Mouse (Mus musculus): ENCODE results near the gene Smg6.

Gene Smg6

GRCm38 (mm10) chr11:75118141-75118540 lies 192.5 kb downstream of the Smg6 start:
- DNase-seq (ENCODE audit: low spot score), result no peak

- DNase-seq (ENCODE audit: low spot score), result no peak
Observed at GRCm38 (mm10) chr11:75119298-75119697, 193.7 kb downstream of the Smg6 start.

GRCm38 (mm10) chr11:75119841-75120240 lies 194.2 kb downstream of the Smg6 start:
- no peak for DNase-seq (ENCODE audit: low spot score)

GRCm38 (mm10) chr11:75121348-75121747 lies 195.7 kb downstream of the Smg6 start:
- DNase-seq (ENCODE audit: low spot score), result no peak

- no peak for DNase-seq (ENCODE audit: low spot score)
Observed at GRCm38 (mm10) chr11:75124406-75124805, 198.8 kb downstream of the Smg6 start.

GRCm38 (mm10) chr11:75126384-75126783 lies 200.8 kb downstream of the Smg6 start:
- no peak for DNase-seq (ENCODE audit: low spot score)

- DNase-seq (ENCODE audit: low spot score), result no peak
Observed at GRCm38 (mm10) chr11:75129481-75129880, 203.9 kb downstream of the Smg6 start.

GRCm38 (mm10) chr11:75131300-75131699 lies 205.7 kb downstream of the Smg6 start:
- DNase-seq (ENCODE audit: low spot score), result no peak

GRCm38 (mm10) chr11:75132278-75132677 lies 206.7 kb downstream of the Smg6 start:
- no peak for DNase-seq (ENCODE audit: low spot score)

GRCm38 (mm10) chr11:75133391-75133790 lies 207.8 kb downstream of the Smg6 start:
- no peak for DNase-seq (ENCODE audit: low spot score)

- DNase-seq (ENCODE audit: low spot score), result no peak
Observed at GRCm38 (mm10) chr11:75133951-75134350, 208.3 kb downstream of the Smg6 start.

GRCm38 (mm10) chr11:75134485-75135068 lies 209.0 kb downstream of the Smg6 start:
- DNase-seq (ENCODE audit: low spot score), result no peak

GRCm38 (mm10) chr11:75135358-75135757 lies 209.7 kb downstream of the Smg6 start:
- no peak for DNase-seq (ENCODE audit: low spot score)

GRCm38 (mm10) chr11:75136666-75137398 lies 211.2 kb downstream of the Smg6 start:
- peak; percentile 29 for DNase-seq (ENCODE audit: low spot score)

- no peak for DNase-seq (ENCODE audit: low spot score)
Observed at GRCm38 (mm10) chr11:75139122-75139963, 213.7 kb downstream of the Smg6 start.

- DNase-seq (ENCODE audit: low spot score), result no peak
Observed at GRCm38 (mm10) chr11:75140431-75140830, 214.8 kb downstream of the Smg6 start.

GRCm38 (mm10) chr11:75141038-75141437 lies 215.4 kb downstream of the Smg6 start:
- DNase-seq (ENCODE audit: low spot score), result no peak

GRCm38 (mm10) chr11:75141913-75142312 lies 216.3 kb downstream of the Smg6 start:
- DNase-seq (ENCODE audit: low spot score), result no peak

GRCm38 (mm10) chr11:75142749-75143148 lies 217.1 kb downstream of the Smg6 start:
- no peak for DNase-seq (ENCODE audit: low spot score)

GRCm38 (mm10) chr11:75145841-75146240 lies 220.2 kb downstream of the Smg6 start:
- DNase-seq (ENCODE audit: low spot score), result no peak

- no peak for DNase-seq (ENCODE audit: low spot score)
Observed at GRCm38 (mm10) chr11:75147106-75147845, 221.7 kb downstream of the Smg6 start.

- no peak for DNase-seq (ENCODE audit: low spot score)
Observed at GRCm38 (mm10) chr11:75147846-75148168, 222.2 kb downstream of the Smg6 start.
